Mouse (Mus musculus): ENCODE data around the gene Creb3l4.
"Not testable (repeated sequence)": the region's sequence is repeated elsewhere in the genome, so short reads cannot be mapped to it uniquely, and the experiment has no call there.

Gene Creb3l4

GRCm38 (mm10) chr3:90253653-90254418 lies 10.5 kb upstream of the Creb3l4 start, which contains the start of gene Crtc2:
Gene Crtc2 (plus strand): TSS chr3:90254163.
- CTCF ChIA-PET: no interaction called here

GRCm38 (mm10) chr3:90253174-90253573 lies 9.9 kb upstream of the Creb3l4 start:
- CTCF ChIA-PET: not testable (repeated sequence)
- POLR2A ChIA-PET: interaction anchor here in 3 of 4 experiments (0.6 to 1.2 kb wide), 12 partner anchors 9 to 267 kb away, joined by 3 to 5 read pairs (median 3); partner anchors contain the start of genes Jtb (in 2 of the 3), Creb3l4 (in 1 of the 3) and Gatad2b (in 1 of the 3)

More at GRCm38 (mm10) chr3:90253653-90254418, 10.5 kb upstream of the Creb3l4 start, which contains the start of gene Crtc2:
- POLR2A ChIA-PET: interaction anchor here in 3 of 4 experiments (0.6 to 1.2 kb wide), 13 partner anchors 9 to 266 kb away, joined by 3 to 8 read pairs (median 3); partner anchors contain the start of genes Jtb (in 2 of the 3), Creb3l4 (in 1 of the 3) and Gatad2b (in 1 of the 3)

- POLR2A ChIA-PET: interaction anchor here in 1 of 4 experiments (0.7 to 1.2 kb wide), 2 partner anchors 20 to 96 kb away, joined by 4 read pairs; no protein-coding TSS in a partner anchor
- CTCF ChIA-PET: not testable (repeated sequence)
Measured at GRCm38 (mm10) chr3:90252659-90253058, 9.3 kb upstream of the Creb3l4 start.

- ChIA-PET POLR2A (interaction anchor here in 1 of 4 experiments (0.9 to 1.7 kb wide), 5 partner anchors 14 to 40 kb away, joined by 3 to 5 read pairs (median 4); partner anchors contain the start of genes Rab13 and Rps27), CTCF (interaction anchor here in 1 of 4 experiments (0.7 kb wide), 1 partner anchor 30 kb away, joined by 3 read pairs; no protein-coding TSS in a partner anchor)
Measured at GRCm38 (mm10) chr3:90251731-90252226, 8.5 kb upstream of the Creb3l4 start.

- ChIA-PET CTCF (no interaction called here), POLR2A (interaction anchor here in 3 of 4 experiments (0.6 to 1.7 kb wide), 12 partner anchors 13 to 1973 kb away, joined by 3 to 5 read pairs (median 3); partner anchors contain the start of genes Rab13 (in 1 of the 3) and Rps27 (in 1 of the 3))
Measured at GRCm38 (mm10) chr3:90250791-90251190, 7.5 kb upstream of the Creb3l4 start.

GRCm38 (mm10) chr3:90248746-90249100 lies 5.4 kb upstream of the Creb3l4 start:
- ChIA-PET POLR2A (interaction anchor here (0.5 to 7.5 kb wide), 67 partner anchors 8 to 284 kb away, joined by 3 to 108 read pairs (median 6); partner anchors contain the start of genes Dennd4b (in 3 of the 4), Gatad2b (in 3 of the 4), Jtb (in 3 of the 4) and Rab13 (in 3 of the 4)), CTCF (interaction anchor here in 2 of 4 experiments (0.6 to 1.6 kb wide), 5 partner anchors 17 to 396 kb away, joined by 3 to 8 read pairs (median 3); partner anchors contain the start of genes Dennd4b (in 1 of the 2), Rab13 (in 1 of the 2) and Rps27 (in 1 of the 2))

- ChIA-PET CTCF (interaction anchor here in 3 of 4 experiments (0.6 to 1.6 kb wide), 20 partner anchors 16 to 965 kb away, joined by 3 to 8 read pairs (median 4); partner anchors contain the start of genes Dennd4b (in 2 of the 3), Jtb (in 1 of the 3), Rab13 (in 1 of the 3) and Rps27 (in 1 of the 3)), POLR2A (interaction anchor here (0.5 to 7.5 kb wide), 117 partner anchors 8 to 1977 kb away, joined by 3 to 108 read pairs (median 4); partner anchors contain the start of genes Dennd4b (in 3 of the 4), Gatad2b (in 3 of the 4), Jtb (in 3 of the 4) and Rab13 (in 3 of the 4))
Measured at GRCm38 (mm10) chr3:90247960-90248745, 4.8 kb upstream of the Creb3l4 start, which contains the start of gene Slc39a1. Gene Slc39a1 (plus strand): TSS chr3:90248172.

- ChIA-PET CTCF (interaction anchor here in 3 of 4 experiments (0.6 to 1.6 kb wide), 19 partner anchors 16 to 964 kb away, joined by 3 to 8 read pairs (median 4); partner anchors contain the start of genes Dennd4b (in 1 of the 3), Jtb (in 1 of the 3), Rab13 (in 1 of the 3) and Rps27 (in 1 of the 3)), POLR2A (interaction anchor here (0.5 to 7.5 kb wide), 110 partner anchors 8 to 1976 kb away, joined by 3 to 108 read pairs (median 4); partner anchors contain the start of genes Gatad2b (in 3 of the 4), Jtb (in 3 of the 4), Rab13 (in 3 of the 4) and Rps27 (in 3 of the 4))
Measured at GRCm38 (mm10) chr3:90247630-90247959, 4.3 kb upstream of the Creb3l4 start.

- POLR2A ChIA-PET: interaction anchor here (0.6 to 7.5 kb wide), 13 partner anchors 10 to 444 kb away, joined by 3 to 108 read pairs (median 4); partner anchors contain the start of genes Rab13 (in 2 of the 4), Rps27 (in 2 of the 4) and Jtb (in 1 of the 4)
- CTCF ChIA-PET: interaction anchor here in 2 of 4 experiments (0.6 to 1.0 kb wide), 2 partner anchors 44 to 182 kb away, joined by 3 to 4 read pairs; no protein-coding TSS in a partner anchor
Measured at GRCm38 (mm10) chr3:90245406-90245805, 2.1 kb upstream of the Creb3l4 start.

- ChIA-PET CTCF (no interaction called here), POLR2A (interaction anchor here in 3 of 4 experiments (0.5 to 7.5 kb wide), 16 partner anchors 8 to 243 kb away, joined by 3 to 108 read pairs (median 4); partner anchors contain the start of genes Jtb (in 3 of the 3), Crtc2 (in 1 of the 3), Dennd4b (in 1 of the 3) and Hax1 (in 1 of the 3))
Measured at GRCm38 (mm10) chr3:90241669-90242358, 1.5 kb downstream of the Creb3l4 start.

GRCm38 (mm10) chr3:90241251-90241650 lies 2.1 kb downstream of the Creb3l4 start:
- CTCF ChIA-PET: no interaction called here

GRCm38 (mm10) chr3:90231507-90232333 lies 11.6 kb downstream of the Creb3l4 start, which contains the start of gene Jtb:
Gene Jtb (plus strand): TSS chr3:90231597.
- CTCF ChIA-PET: interaction anchor here in 2 of 4 experiments (0.5 to 1.7 kb wide), 6 partner anchors 12 to 478 kb away, joined by 3 to 6 read pairs (median 4); partner anchors contain the start of gene Slc39a1 (in 2 of the 2)
- POLR2A ChIA-PET: interaction anchor here (0.6 to 7.0 kb wide), 62 partner anchors 9 to 354 kb away, joined by 3 to 150 read pairs (median 4); partner anchors contain the start of genes Creb3l4 (in 3 of the 4), Gatad2b (in 3 of the 4), Rab13 (in 3 of the 4) and Rps27 (in 3 of the 4)

More at GRCm38 (mm10) chr3:90241251-90241650, 2.1 kb downstream of the Creb3l4 start:
- POLR2A ChIA-PET: interaction anchor here in 2 of 4 experiments (2.6 to 5.2 kb wide), 3 partner anchors 10 to 28 kb away, joined by 12 to 36 read pairs (median 15); partner anchors contain the start of genes Jtb (in 2 of the 2), Rab13 (in 1 of the 2) and Rps27 (in 1 of the 2)

GRCm38 (mm10) chr3:90231075-90231474 lies 12.2 kb downstream of the Creb3l4 start:
- CTCF ChIA-PET: interaction anchor here in 1 of 4 experiments (1.0 to 1.7 kb wide), 3 partner anchors 11 to 17 kb away, joined by 3 to 6 read pairs (median 4); partner anchors contain the start of gene Slc39a1
- POLR2A ChIA-PET: interaction anchor here (0.6 to 7.0 kb wide), 51 partner anchors 9 to 282 kb away, joined by 3 to 150 read pairs (median 4); partner anchors contain the start of genes Creb3l4 (in 3 of the 4), Rab13 (in 3 of the 4), Rps27 (in 3 of the 4) and Slc39a1 (in 3 of the 4)

- ChIA-PET POLR2A (interaction anchor here in 3 of 4 experiments (0.6 to 2.4 kb wide), 12 partner anchors 8 to 56 kb away, joined by 3 to 12 read pairs (median 4); partner anchors contain the start of genes Slc39a1 (in 3 of the 3), Rab13 (in 2 of the 3), Rps27 (in 2 of the 3) and Creb3l4 (in 1 of the 3)), CTCF (interaction anchor here in 3 of 4 experiments (0.5 to 1.5 kb wide), 14 partner anchors 8 to 439 kb away, joined by 3 to 8 read pairs (median 3); partner anchors contain the start of gene Slc39a1 (in 1 of the 3))
Measured at GRCm38 (mm10) chr3:90224331-90224730, 19.0 kb downstream of the Creb3l4 start.

- CTCF ChIA-PET: interaction anchor here in 1 of 4 experiments (0.6 kb wide), 1 partner anchor 153 kb away, joined by 4 read pairs; no protein-coding TSS in a partner anchor
- POLR2A ChIA-PET: interaction anchor here (0.7 to 3.7 kb wide), 11 partner anchors 8 to 1209 kb away, joined by 3 to 39 read pairs (median 5); partner anchors contain the start of genes Rab13 (in 3 of the 4), Rps27 (in 3 of the 4), Jtb (in 2 of the 4) and Slc39a1 (in 1 of the 4)
Measured at GRCm38 (mm10) chr3:90222941-90223340, 20.4 kb downstream of the Creb3l4 start.
